Mouse (Mus musculus): ENCODE data around the gene Mindy4. TPM values are rescaled to one million over a fixed set of nuclear protein-coding genes. Genes with fewer than 3 reads are reported as not detected.

The Mindy4 gene
- polyA plus RNA-seq, 1 experiment from 2014 or later, result 16.2 TPM

DNA sequence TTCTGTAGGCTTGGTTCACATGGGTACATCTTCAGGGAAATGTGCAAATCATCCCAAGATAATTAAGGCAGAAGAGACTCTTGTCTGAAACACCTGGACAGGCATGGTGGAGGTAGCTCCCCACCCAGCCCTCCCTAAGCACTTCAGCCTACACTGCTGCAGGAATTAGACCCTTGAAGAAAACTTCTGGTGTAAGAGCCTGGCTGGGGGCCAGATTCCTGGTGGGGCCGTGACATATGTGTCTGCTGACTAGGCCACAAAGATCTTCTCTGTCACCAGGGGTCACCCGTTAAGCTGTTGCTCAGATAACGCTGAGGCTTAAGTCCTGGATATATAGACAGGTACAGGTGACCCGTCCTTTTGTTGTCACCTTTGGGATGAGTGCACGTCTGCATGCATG is 70.3 kb downstream of the Mindy4 start:
- no peak for DNase-seq (ENCODE audit: low spot score)
- Histone ChIP-seq H3K9ac (ENCODE audit: low read depth, low read length) (no peak overlapping the region), H3K4me2 (ENCODE audit: low read depth, low read length) (no peak overlapping the region), H3K36me3 (ENCODE audit: control insufficient read depth, insufficient read depth, low read length) (no peaks in the 10 kb centered on the region), H3K27ac (replicated peaks; ENCODE audit: low read depth, low read length) (no peak overlapping the region), H3K9me3 (ENCODE audit: control insufficient read depth, low read length) (no peaks in the 10 kb centered on the region), H3K4me3 (ENCODE audit: low read depth, low read length) (no peak overlapping the region), H3K27me3 (replicated peaks; ENCODE audit: control insufficient read depth, insufficient read depth, low read length) (no peaks in the 10 kb centered on the region), H3K4me1 (ENCODE audit: control insufficient read depth, insufficient read depth, low read length) (peaks cover 11% of the 10 kb centered on the region; the same call in 1 of the 2 replicates)
- WGBS, result 79% methylated on average over 5 of the region's 5 CpGs
- ATAC-seq (ENCODE audit: low read depth), result no peak

DNA sequence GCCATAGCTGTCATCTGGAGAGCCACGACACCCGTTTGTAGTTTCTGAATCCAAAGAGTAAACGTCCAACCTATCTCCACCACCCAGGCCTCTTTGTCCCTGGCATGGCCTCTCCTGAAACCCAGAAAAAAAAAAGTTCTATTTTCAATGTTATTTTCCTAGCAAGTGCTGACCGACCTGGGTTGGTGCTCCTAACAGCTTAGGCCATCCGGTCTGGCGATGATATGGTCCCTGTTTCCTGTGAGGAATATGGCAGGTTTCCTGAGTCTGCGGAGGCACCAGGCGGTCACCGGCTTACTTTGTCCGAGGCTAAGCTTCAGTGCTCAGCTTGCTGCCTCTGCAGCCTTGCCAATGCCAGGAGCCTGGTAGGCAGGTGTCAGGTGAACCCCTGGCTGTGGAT is 71.8 kb downstream of the Mindy4 start:
- no peak for ATAC-seq (ENCODE audit: low read depth)
- 86% methylated on average over 10 of the region's 10 CpGs for WGBS
- no peak overlapping the region for H3K27ac ChIP-seq (replicated peaks; ENCODE audit: low read depth, low read length)

GRCm38 (mm10) chr6:55275786-55276185 is 72.6 kb downstream of the Mindy4 start:
- no peak overlapping the region for H3K4me3 ChIP-seq (ENCODE audit: low read depth, low read length)
- DNase-seq (ENCODE audit: low spot score) (no peak), ATAC-seq (ENCODE audit: low read depth) (no peak)
- no peaks in the 10 kb centered on the region for H3K9me3 ChIP-seq (ENCODE audit: control insufficient read depth, low read length)
- H3K36me3 ChIP-seq (ENCODE audit: control insufficient read depth, insufficient read depth, low read length), result no peaks in the 10 kb centered on the region
- H3K9ac ChIP-seq (ENCODE audit: low read depth, low read length), result no peak overlapping the region
- H3K4me2 ChIP-seq (ENCODE audit: low read depth, low read length), result no peak overlapping the region
- H3K27ac ChIP-seq (replicated peaks; ENCODE audit: low read depth, low read length), result no peak overlapping the region
- peaks cover 11% of the 10 kb centered on the region; the same call in 1 of the 2 replicates for H3K4me1 ChIP-seq (ENCODE audit: control insufficient read depth, insufficient read depth, low read length)
- H3K27me3 ChIP-seq (replicated peaks; ENCODE audit: control insufficient read depth, insufficient read depth, low read length), result no peaks in the 10 kb centered on the region
- WGBS, result 67% methylated on average over 8 of the region's 8 CpGs

More for the DNA sequence above, 71.8 kb downstream of the Mindy4 start:
- DNase-seq (ENCODE audit: low spot score), result no peak
- no peak overlapping the region for H3K4me2 ChIP-seq (ENCODE audit: low read depth, low read length)
- H3K9ac ChIP-seq (ENCODE audit: low read depth, low read length), result no peak overlapping the region
- no peaks in the 10 kb centered on the region for H3K27me3 ChIP-seq (replicated peaks; ENCODE audit: control insufficient read depth, insufficient read depth, low read length)
- no peaks in the 10 kb centered on the region for H3K9me3 ChIP-seq (ENCODE audit: control insufficient read depth, low read length)
- no peaks in the 10 kb centered on the region for H3K36me3 ChIP-seq (ENCODE audit: control insufficient read depth, insufficient read depth, low read length)
- H3K4me1 ChIP-seq (ENCODE audit: control insufficient read depth, insufficient read depth, low read length), result peaks cover 11% of the 10 kb centered on the region; the same call in 1 of the 2 replicates
- H3K4me3 ChIP-seq (ENCODE audit: low read depth, low read length), result no peak overlapping the region

GRCm38 (mm10) chr6:55276692-55277282 is 73.6 kb downstream of the Mindy4 start:
- Histone ChIP-seq H3K27ac (replicated peaks; ENCODE audit: low read depth, low read length) (no peak overlapping the region), H3K4me2 (ENCODE audit: low read depth, low read length) (no peak overlapping the region), H3K9me3 (ENCODE audit: control insufficient read depth, low read length) (no peaks in the 10 kb centered on the region), H3K4me1 (ENCODE audit: control insufficient read depth, insufficient read depth, low read length) (peaks cover 11% of the 10 kb centered on the region; the same call in 1 of the 2 replicates), H3K27me3 (replicated peaks; ENCODE audit: control insufficient read depth, insufficient read depth, low read length) (no peaks in the 10 kb centered on the region), H3K4me3 (ENCODE audit: low read depth, low read length) (no peak overlapping the region), H3K36me3 (ENCODE audit: control insufficient read depth, insufficient read depth, low read length) (no peaks in the 10 kb centered on the region), H3K9ac (ENCODE audit: low read depth, low read length) (no peak overlapping the region)
- WGBS, result 85% methylated on average over 4 of the region's 4 CpGs
- ATAC-seq (ENCODE audit: low read depth) (no peak), DNase-seq (ENCODE audit: low spot score) (no peak)

GRCm38 (mm10) chr6:55278086-55278485 is 74.9 kb downstream of the Mindy4 start:
- H3K36me3 ChIP-seq (ENCODE audit: control insufficient read depth, insufficient read depth, low read length), result no peaks in the 10 kb centered on the region
- no peak overlapping the region for H3K4me2 ChIP-seq (ENCODE audit: low read depth, low read length)
- no peaks in the 10 kb centered on the region for H3K9me3 ChIP-seq (ENCODE audit: control insufficient read depth, low read length)
- peaks cover 11% of the 10 kb centered on the region; the same call in 1 of the 2 replicates for H3K4me1 ChIP-seq (ENCODE audit: control insufficient read depth, insufficient read depth, low read length)
- WGBS, result 62% methylated on average over 6 of the region's 6 CpGs
- DNase-seq (ENCODE audit: low spot score), result no peak
- no peak for ATAC-seq (ENCODE audit: low read depth)
- no peak overlapping the region for H3K9ac ChIP-seq (ENCODE audit: low read depth, low read length)
- peak overlapping the region; percentile 74 for H3K27ac ChIP-seq (replicated peaks; ENCODE audit: low read depth, low read length)
- H3K27me3 ChIP-seq (replicated peaks; ENCODE audit: control insufficient read depth, insufficient read depth, low read length), result no peaks in the 10 kb centered on the region
- H3K4me3 ChIP-seq (ENCODE audit: low read depth, low read length), result no peak overlapping the region

- no peaks in the 10 kb centered on the region for H3K27me3 ChIP-seq (replicated peaks; ENCODE audit: control insufficient read depth, insufficient read depth, low read length)
- peak overlapping the region; percentile 74; the same call in 1 of the 2 replicates for H3K27ac ChIP-seq (replicated peaks; ENCODE audit: low read depth, low read length)
- H3K36me3 ChIP-seq (ENCODE audit: control insufficient read depth, insufficient read depth, low read length), result no peaks in the 10 kb centered on the region
- DNase-seq (ENCODE audit: low spot score) (no peak), ATAC-seq (ENCODE audit: low read depth) (no peak)
- peaks cover 11% of the 10 kb centered on the region; the same call in 1 of the 2 replicates for H3K4me1 ChIP-seq (ENCODE audit: control insufficient read depth, insufficient read depth, low read length)
- WGBS, result 63% methylated on average over 4 of the region's 4 CpGs
- no peaks in the 10 kb centered on the region for H3K9me3 ChIP-seq (ENCODE audit: control insufficient read depth, low read length)
- H3K4me3 ChIP-seq (ENCODE audit: low read depth, low read length), result no peak overlapping the region
- H3K9ac ChIP-seq (ENCODE audit: low read depth, low read length), result no peak overlapping the region
- H3K4me2 ChIP-seq (ENCODE audit: low read depth, low read length), result no peak overlapping the region
These were observed 75.3 kb downstream of the Mindy4 start for GRCm38 (mm10) chr6:55278520-55278919.

GRCm38 (mm10) chr6:55280979-55281378 is 77.8 kb downstream of the Mindy4 start:
- H3K4me1 ChIP-seq (ENCODE audit: control insufficient read depth, insufficient read depth, low read length), result peaks cover 11% of the 10 kb centered on the region; the same call in 1 of the 2 replicates
- DNase-seq (ENCODE audit: low spot score) (peak; percentile 60), ATAC-seq (ENCODE audit: low read depth) (peak; percentile 50; the same call in 1 of the 2 replicates)
- no peaks in the 10 kb centered on the region for H3K9me3 ChIP-seq (ENCODE audit: control insufficient read depth, low read length)
- H3K4me2 ChIP-seq (ENCODE audit: low read depth, low read length), result no peak overlapping the region
- H3K9ac ChIP-seq (ENCODE audit: low read depth, low read length), result no peak overlapping the region
- H3K27ac ChIP-seq (replicated peaks; ENCODE audit: low read depth, low read length), result peak overlapping the region; percentile 58; the same call in 1 of the 2 replicates
- 67% methylated on average over 8 of the region's 8 CpGs for WGBS
- H3K36me3 ChIP-seq (ENCODE audit: control insufficient read depth, insufficient read depth, low read length), result no peaks in the 10 kb centered on the region
- H3K4me3 ChIP-seq (ENCODE audit: low read depth, low read length), result no peak overlapping the region
- H3K27me3 ChIP-seq (replicated peaks; ENCODE audit: control insufficient read depth, insufficient read depth, low read length), result no peaks in the 10 kb centered on the region

GRCm38 (mm10) chr6:55281687-55282086 is 78.5 kb downstream of the Mindy4 start:
- peak overlapping the region; percentile 58; the same call in 1 of the 2 replicates for H3K27ac ChIP-seq (replicated peaks; ENCODE audit: low read depth, low read length)
- no peaks in the 10 kb centered on the region for H3K9me3 ChIP-seq (ENCODE audit: control insufficient read depth, low read length)
- no peak overlapping the region for H3K4me2 ChIP-seq (ENCODE audit: low read depth, low read length)
- ATAC-seq (ENCODE audit: low read depth), result no peak
- WGBS, result 78% methylated on average over 7 of the region's 7 CpGs
- no peak overlapping the region for H3K9ac ChIP-seq (ENCODE audit: low read depth, low read length)
- peaks cover 11% of the 10 kb centered on the region; the same call in 1 of the 2 replicates for H3K4me1 ChIP-seq (ENCODE audit: control insufficient read depth, insufficient read depth, low read length)
- H3K36me3 ChIP-seq (ENCODE audit: control insufficient read depth, insufficient read depth, low read length), result no peaks in the 10 kb centered on the region
- no peaks in the 10 kb centered on the region for H3K27me3 ChIP-seq (replicated peaks; ENCODE audit: control insufficient read depth, insufficient read depth, low read length)
- no peak overlapping the region for H3K4me3 ChIP-seq (ENCODE audit: low read depth, low read length)
- no peak for DNase-seq (ENCODE audit: low spot score)

DNA sequence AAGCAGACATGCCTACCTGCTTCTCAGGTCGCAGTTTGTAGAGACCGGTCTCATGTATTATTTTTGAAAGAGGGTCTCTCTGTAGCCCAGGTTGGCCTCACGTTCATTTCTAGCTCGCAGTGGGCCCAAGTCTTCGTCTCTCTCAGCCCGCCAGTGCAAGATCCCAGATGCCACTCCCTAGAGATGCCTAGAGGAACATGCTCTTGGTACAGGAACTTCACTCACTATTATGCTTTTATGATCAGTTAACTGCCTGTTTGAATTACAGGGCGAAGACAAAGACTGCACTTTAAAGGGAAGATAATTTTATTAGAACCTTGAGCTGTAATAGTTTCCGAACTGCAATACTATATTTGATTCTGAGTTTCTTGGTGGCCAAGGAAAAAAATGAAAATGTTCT is 79.2 kb downstream of the Mindy4 start:
- WGBS, result 87% methylated on average over 8 of the region's 8 CpGs
- Histone ChIP-seq H3K27ac (replicated peaks; ENCODE audit: low read depth, low read length) (no peak overlapping the region), H3K4me3 (ENCODE audit: low read depth, low read length) (no peak overlapping the region), H3K4me1 (ENCODE audit: control insufficient read depth, insufficient read depth, low read length) (peaks cover 10% of the 10 kb centered on the region; the same call in 1 of the 2 replicates), H3K9me3 (ENCODE audit: control insufficient read depth, low read length) (no peaks in the 10 kb centered on the region), H3K4me2 (ENCODE audit: low read depth, low read length) (no peak overlapping the region), H3K36me3 (ENCODE audit: control insufficient read depth, insufficient read depth, low read length) (no peaks in the 10 kb centered on the region), H3K9ac (ENCODE audit: low read depth, low read length) (no peak overlapping the region), H3K27me3 (replicated peaks; ENCODE audit: control insufficient read depth, insufficient read depth, low read length) (no peaks in the 10 kb centered on the region)
- no peak for DNase-seq (ENCODE audit: low spot score)
- ATAC-seq (ENCODE audit: low read depth), result no peak

Measured in embryonic facial prominence, embryonic 14.5 days (tissue).